In genomic region chr14:27031142-27031541, GRCm38 (mm10) we compare ENCODE assay signal across 8 mouse cellular contexts. TPM values are rescaled to one million over a fixed set of nuclear protein-coding genes. Genes with fewer than 3 reads are reported as not detected.
DNase-seq lines count a peak whose midpoint lies in the region; TF ChIP-seq lines count a peak whose summit lies in the region.
"Had no signal": no experiment of that assay in that cellular context is flagged by ENCODE, and none has a peak within 500 bp of the region (broad histone marks: within the 10 kb centered on the region; RNA-seq: fewer than 3 reads in every experiment).

No protein-coding gene starts in this region.

- H3K36me3 ChIP-seq in C2C12 (ENCODE audit: control insufficient read depth, insufficient read depth) = no peaks in the 10 kb centered on the region
- no peaks in the 10 kb centered on the region for H3K36me3 ChIP-seq in ES-Bruce4 (ENCODE audit: control insufficient read depth, insufficient read depth, low read length, poor library complexity, severe bottlenecking)

- H3K4me3 ChIP-seq in C2C12 (ENCODE audit: insufficient read depth, poor library complexity, severe bottlenecking) (no peak overlapping the region), ES-Bruce4 (ENCODE audit: low read depth, low read length) (no peak overlapping the region)

- H3K4me1 ChIP-seq in ES-Bruce4 (ENCODE audit: control insufficient read depth, insufficient read depth, low read length) = no peaks in the 10 kb centered on the region

- no peaks in the 10 kb centered on the region for H3K79me3 ChIP-seq in C2C12 (ENCODE audit: low read depth)

- peak; percentile 53 for DNase-seq in c-Kit-positive CD71-positive TER-119-positive erythroid progenitor cells, embryonic 14.5 days (ENCODE audit: low spot score)
- peak; percentile 61 for DNase-seq in gastrocnemius, postnatal 14 days
- peak; percentile 78 to 91 for DNase-seq in kidney, postnatal 36 days
- DNase-seq in lung, postnatal 25 days (ENCODE audit: low spot score) = peak; percentile 75
- peak; percentile 53 to 58 for DNase-seq in spleen, postnatal 36 days (ENCODE audit: low spot score in 2 of 2)

- TF ChIP-seq POLR2A in ES-Bruce4 (IDR thresholded peaks at IDR 0.05; ENCODE audit: insufficient read depth, low read length) = no peak

- 0 out of 2 replicates have a peak overlapping the region, but pooled peaks have one; percentile 1 for H3K27ac ChIP-seq in ES-Bruce4 (ENCODE audit: insufficient read depth, low read length)

- no peaks in the 10 kb centered on the region for H3K79me2 ChIP-seq in C2C12 (ENCODE audit: control insufficient read depth, insufficient read depth)

- intact Hi-C loops in gastrocnemius, postnatal 14 days (cut with DNase I; ENCODE audit: low total_unique reads) = no loop called here

- H3K9me3 ChIP-seq in ES-Bruce4 (replicated peaks; ENCODE audit: control insufficient read depth, insufficient read depth, low read length, poor library complexity, severe bottlenecking) = no peaks in the 10 kb centered on the region; the same call in 1 of the 2 replicates

- no peak for TF ChIP-seq EP300 in ES-Bruce4 (IDR thresholded peaks at IDR 0.05; ENCODE audit: insufficient read depth, low read depth, low read length)

- H3ac ChIP-seq in C2C12 (ENCODE audit: control insufficient read depth, insufficient read length, low read depth) = no peak overlapping the region

- H3K9ac ChIP-seq in ES-Bruce4 (ENCODE audit: low read depth, poor library complexity, severe bottlenecking) = no peak overlapping the region

- TF ChIP-seq CTCF in C2C12 (IDR thresholded peaks at IDR 0.05; ENCODE audit: control insufficient read depth, insufficient read depth, insufficient read length) (peak; percentile 9), ES-Bruce4 (IDR thresholded peaks at IDR 0.05; ENCODE audit: low read depth, low read length) (peak; percentile 75)

- H3K27me3 ChIP-seq in C2C12 (ENCODE audit: control insufficient read depth, insufficient read depth, insufficient read length) (no peaks in the 10 kb centered on the region), ES-Bruce4 (ENCODE audit: control insufficient read depth, insufficient read depth, low read length, poor library complexity, severe bottlenecking) (no peaks in the 10 kb centered on the region)

TF ChIP-seq in C2C12, 6 proteins besides CTCF, POLR2A, EP300 and RAD21:
- TF ChIP-seq CEBPB (IDR thresholded peaks at IDR 0.05; ENCODE audit: low read depth) (no peak), MYOG (IDR thresholded peaks at IDR 0.05; ENCODE audit: control insufficient read depth, extremely low read depth, insufficient read length) (no peak), USF1 (IDR thresholded peaks at IDR 0.05; ENCODE audit: low read depth) (no peak), FOSL1 (IDR thresholded peaks at IDR 0.05; ENCODE audit: insufficient read depth, low read length, poor library complexity, severe bottlenecking) (no peak), MAX (IDR thresholded peaks at IDR 0.05) (no peak), MYOD1 (IDR thresholded peaks at IDR 0.05; ENCODE audit: control insufficient read depth, insufficient read length, low read depth) (no peak)

RNA-seq across cellular contexts. Expression of gene Il17rd, which starts 7.6 kb away (rescaled TPM):
- 1.2 TPM for polyA plus RNA-seq in C2C12 (2012; fragmentation: generic; extraction: Trizol)
- 47.3 and 48.9 TPM in 2 replicates for polyA plus RNA-seq in ES-Bruce4 (2011; ENCODE audit: insufficient read depth, insufficient read length, low read depth, missing spikeins)
- total RNA-seq in gastrocnemius, postnatal 14 days (2021) = 1 to 10 TPM; 4.6 to 4.7 TPM

RNA-seq across cellular contexts. Expression of gene Hesx1, which starts 36.9 kb away (rescaled TPM):
- not detected for polyA plus RNA-seq in C2C12 (2012; fragmentation: generic; extraction: Trizol)
- 1.6 and 3.7 TPM in 2 replicates for polyA plus RNA-seq in ES-Bruce4 (2011; ENCODE audit: insufficient read depth, insufficient read length, low read depth, missing spikeins)
- not detected for total RNA-seq in gastrocnemius, postnatal 14 days (2021)
- total RNA-seq: layer of hippocampus, postnatal 36 days had no signal

Comparison
In these comparisons a context has a peak if more than half of its experiments do, and no peak if none do; other contexts are left out.
1. RNA of gene Il17rd, which starts 7.6 kb away (polyA plus RNA-seq): 47.3 to 48.9 TPM in ES-Bruce4; 1.2 TPM in C2C12 (single experiment); every median in the first group is over 10 times any median in the second.
2. Peak in every context shown above with its lines, with median percentiles within 50 percentile points of each other: DNase-seq.